Mouse (Mus musculus): Measurements from ENCODE around the gene Rere. TPM values are rescaled to one million over a fixed set of nuclear protein-coding genes. Genes with fewer than 3 reads are reported as not detected.

The Rere gene
- total RNA-seq, 2 experiments from 2014 or later = 150 to 160 TPM

GRCm38 (mm10) chr4:150374651-150375447 is 93.4 kb downstream of the Rere start:
- no peak for DNase-seq (ENCODE audit: low spot score in 2 of 2)

DNA sequence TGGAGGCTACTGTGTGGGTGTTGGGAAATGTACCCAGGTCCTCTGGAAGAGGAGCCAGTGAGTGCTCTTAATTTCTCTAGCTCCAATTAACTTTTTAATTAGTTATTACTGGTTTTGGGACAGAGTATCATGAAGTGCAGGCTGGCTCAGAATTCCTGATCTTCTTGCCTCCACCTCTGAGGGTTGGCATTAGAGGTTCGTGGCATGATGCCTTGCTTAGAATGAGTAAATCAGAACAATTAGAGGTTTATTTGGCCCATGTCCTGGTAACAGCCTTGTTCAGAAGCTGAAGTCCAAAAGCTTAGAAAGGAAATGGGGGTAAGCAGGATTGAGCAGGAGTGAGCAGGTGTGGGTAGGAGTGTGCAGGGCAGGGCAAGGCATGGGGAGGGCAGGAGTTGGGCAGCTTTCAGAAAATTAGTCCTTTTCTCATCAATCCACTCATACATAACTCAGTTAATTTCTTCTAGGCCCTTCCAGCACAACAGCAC is 94.0 kb downstream of the Rere start:
- no peak for DNase-seq (ENCODE audit: low spot score in 2 of 2)

GRCm38 (mm10) chr4:150379313-150379712 is 97.9 kb downstream of the Rere start:
- no peak for DNase-seq (ENCODE audit: low spot score in 2 of 2)

DNA sequence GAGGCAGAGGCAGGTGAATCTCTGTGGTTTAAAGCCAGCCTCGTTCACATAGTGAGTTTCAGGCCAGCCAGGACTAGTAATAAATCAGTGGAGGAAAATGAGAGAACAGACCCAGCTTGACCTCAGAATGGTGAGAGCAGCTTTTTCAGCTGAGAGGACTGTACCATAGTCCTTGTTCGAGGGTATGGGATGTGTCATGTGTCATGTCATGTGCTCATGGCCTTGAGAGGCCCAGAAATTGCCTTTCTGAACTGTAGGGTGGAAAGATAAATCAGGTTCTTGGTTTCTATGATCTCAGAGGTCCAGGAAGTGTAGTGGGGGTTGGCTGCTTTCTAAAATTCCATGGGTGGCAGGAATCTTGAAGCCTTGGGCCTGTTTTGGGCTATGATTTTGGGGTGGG is 98.3 kb downstream of the Rere start:
- no peak for DNase-seq (ENCODE audit: low spot score in 2 of 2)

GRCm38 (mm10) chr4:150380273-150380672 is 98.8 kb downstream of the Rere start:
- DNase-seq (ENCODE audit: low spot score in 2 of 2) = no peak

- DNase-seq (ENCODE audit: low spot score in 2 of 2) = no peak
These were observed 101.1 kb downstream of the Rere start for GRCm38 (mm10) chr4:150382504-150382903.

- DNase-seq (ENCODE audit: low spot score in 2 of 2) = no peak
These were observed 103.0 kb downstream of the Rere start for GRCm38 (mm10) chr4:150384405-150384804.

DNA sequence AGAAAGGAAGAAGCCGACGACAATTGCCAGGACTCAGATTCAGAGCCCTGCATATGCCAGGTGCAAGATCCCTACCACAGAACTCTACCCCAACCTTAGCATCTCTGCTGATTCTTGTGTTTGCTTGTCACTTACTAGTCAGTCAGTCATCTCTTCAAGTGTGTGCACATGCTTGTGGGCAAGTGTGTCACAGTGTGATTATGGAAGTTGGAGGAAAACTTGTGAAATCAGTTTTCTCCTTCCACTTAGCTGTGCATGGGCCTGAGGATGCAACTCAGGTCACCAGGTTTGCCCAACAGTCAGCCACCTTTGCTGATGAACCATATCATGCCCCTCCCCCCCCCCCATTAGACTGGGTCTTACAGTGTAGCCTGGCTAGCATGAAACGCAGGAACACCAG is 103.5 kb downstream of the Rere start:
- DNase-seq (ENCODE audit: low spot score in 2 of 2) = no peak

- DNase-seq (ENCODE audit: low spot score in 2 of 2) = no peak
These were observed 107.1 kb downstream of the Rere start for GRCm38 (mm10) chr4:150388518-150388917.

DNA sequence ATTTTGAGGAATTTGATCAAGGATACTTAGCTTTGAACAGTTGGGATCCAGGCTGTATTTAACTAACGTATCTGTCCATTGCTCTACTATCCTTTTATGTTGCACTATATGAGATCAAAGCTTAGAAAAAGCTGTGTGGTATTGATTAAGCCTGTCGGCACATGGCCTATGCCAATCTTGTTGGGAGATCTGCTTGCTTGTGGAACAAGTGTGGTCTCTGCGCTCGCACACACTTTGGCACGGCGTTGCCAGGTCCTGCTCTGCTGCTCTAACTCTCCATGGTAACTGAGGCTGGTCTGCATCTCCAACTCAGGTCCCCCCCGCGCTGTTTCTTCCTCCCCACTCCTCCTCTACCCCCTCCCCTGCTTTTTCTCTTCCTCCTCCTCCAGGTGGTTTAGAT is 112.2 kb downstream of the Rere start:
- DNase-seq (ENCODE audit: low spot score in 2 of 2) = no peak

DNA sequence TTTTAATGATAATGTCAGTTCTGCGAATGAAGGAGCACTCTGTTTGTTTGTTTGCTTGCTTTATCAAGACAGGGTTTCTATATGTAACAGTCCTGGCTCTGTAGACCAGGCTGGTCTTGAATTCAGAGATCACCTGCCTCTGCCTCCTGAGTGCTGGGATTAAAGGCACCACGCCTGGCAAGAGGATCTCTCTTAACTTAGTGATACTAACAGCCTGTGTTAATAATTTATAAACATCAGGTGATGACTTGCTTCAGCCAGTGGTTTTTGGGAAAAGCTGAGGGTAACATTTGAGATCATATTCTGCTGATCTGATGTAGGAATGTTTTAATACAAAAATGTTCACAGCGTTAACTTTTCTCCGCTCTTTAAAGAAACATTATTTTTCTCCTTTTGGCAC is 112.6 kb downstream of the Rere start:
- DNase-seq (ENCODE audit: low spot score in 2 of 2) = no peak

DNA sequence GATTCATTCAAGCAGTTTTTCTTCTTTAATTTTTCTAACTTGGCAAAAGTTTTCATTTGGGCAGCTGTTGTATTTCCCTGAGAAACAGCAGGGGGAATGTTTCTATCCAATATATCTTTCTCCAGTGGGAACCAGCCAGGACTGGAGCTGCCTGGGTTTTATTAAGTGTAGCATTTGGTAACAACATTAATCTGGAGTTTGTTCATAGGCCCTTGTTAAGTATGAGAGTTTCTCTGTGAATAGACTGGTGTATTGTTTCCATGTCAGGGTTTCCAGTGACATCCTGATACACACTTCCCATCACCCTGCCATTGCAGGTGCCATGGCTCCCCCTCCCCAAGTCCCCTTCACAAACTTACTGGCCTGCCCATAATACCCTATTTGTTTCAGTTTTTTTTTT is 114.9 kb downstream of the Rere start:
- DNase-seq (ENCODE audit: low spot score in 2 of 2) = no peak

DNA sequence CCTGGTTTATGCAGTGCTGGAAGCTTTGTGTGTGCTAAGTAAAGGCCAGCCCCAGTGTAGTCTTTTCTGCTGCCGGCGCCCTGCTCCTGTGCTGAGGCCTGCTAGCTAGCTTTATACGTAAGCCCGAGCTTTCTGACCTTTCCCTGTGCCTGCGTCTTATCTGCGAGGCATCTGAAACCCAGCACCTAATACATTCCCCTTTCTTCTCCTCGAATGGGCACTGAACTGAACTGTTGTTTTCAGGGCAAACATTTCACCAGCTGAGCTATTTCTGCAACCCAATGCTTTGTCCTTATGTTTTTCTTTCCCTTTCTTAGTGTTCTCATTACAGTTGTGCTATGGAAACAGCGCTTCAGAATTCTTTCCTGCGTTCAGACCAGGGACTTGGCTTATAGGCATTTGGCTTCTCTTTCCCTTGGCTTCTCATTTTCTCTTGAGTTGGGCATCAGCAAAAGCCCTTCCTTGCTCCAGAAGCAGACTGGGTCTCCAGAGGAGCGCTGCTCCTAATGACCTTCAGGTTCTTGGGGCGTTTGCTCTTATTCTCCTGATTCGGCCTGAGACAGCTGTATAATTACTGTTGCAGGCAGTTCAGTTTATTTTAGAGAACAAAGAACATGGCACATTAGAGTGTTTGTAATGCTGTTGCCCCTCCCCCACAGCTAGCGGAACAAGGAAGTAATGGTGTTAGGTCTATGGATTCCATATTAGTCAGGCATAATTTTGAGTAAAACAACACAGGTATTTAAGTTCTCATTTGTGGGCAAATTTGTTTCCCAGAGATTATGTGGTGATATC is 115.6 kb downstream of the Rere start:
- DNase-seq (ENCODE audit: low spot score in 2 of 2) = no peak

GRCm38 (mm10) chr4:150399032-150399431 is 117.6 kb downstream of the Rere start:
- DNase-seq (ENCODE audit: low spot score in 2 of 2) = no peak

GRCm38 (mm10) chr4:150401830-150402607 is 120.6 kb downstream of the Rere start:
- DNase-seq (ENCODE audit: low spot score in 2 of 2) = peak in 1 of 2 experiments; percentile 15

GRCm38 (mm10) chr4:150402608-150402985 is 121.2 kb downstream of the Rere start:
- DNase-seq (ENCODE audit: low spot score in 2 of 2) = no peak

- DNase-seq (ENCODE audit: low spot score in 2 of 2) = no peak
These were observed 122.5 kb downstream of the Rere start for GRCm38 (mm10) chr4:150403941-150404340.

DNA sequence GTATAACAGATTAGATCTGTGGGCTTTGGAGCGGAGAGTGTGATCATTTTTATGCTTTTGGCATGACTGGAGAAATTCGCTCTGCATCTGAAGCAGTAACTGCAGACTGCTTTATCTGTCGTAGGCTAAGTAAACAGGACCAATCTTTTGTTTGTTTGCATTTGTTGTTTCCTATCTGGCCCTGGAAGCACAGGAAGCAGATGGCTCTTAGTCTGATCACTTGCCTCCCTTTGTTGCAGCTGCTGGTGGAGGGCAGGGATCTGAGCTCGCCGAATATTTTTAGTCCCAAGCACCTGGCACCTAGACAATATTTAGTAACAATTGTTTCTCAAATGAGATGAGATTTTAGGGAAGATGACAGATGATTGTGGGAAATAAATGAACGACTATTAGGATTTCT is 123.1 kb downstream of the Rere start:
- no peak for DNase-seq (ENCODE audit: low spot score in 2 of 2)

GRCm38 (mm10) chr4:150405786-150406185 is 124.3 kb downstream of the Rere start:
- no peak for DNase-seq (ENCODE audit: low spot score in 2 of 2)

DNA sequence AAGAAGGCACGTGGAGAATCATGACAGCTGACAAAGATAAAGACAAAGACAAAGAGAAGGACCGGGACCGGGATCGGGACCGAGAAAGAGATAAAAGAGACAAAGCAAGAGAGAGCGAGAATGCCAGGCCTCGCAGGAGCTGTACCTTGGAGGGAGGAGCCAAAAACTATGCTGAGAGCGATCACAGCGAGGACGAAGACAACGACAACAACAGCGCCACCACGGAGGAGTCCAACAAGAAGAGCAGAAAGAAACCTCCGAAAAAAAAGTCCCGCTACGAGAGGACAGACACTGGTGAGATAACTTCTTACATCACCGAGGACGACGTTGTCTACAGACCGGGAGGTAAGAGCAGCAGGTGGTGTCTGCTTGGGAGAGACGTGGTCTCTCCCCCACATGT is 124.9 kb downstream of the Rere start:
- no peak for DNase-seq (ENCODE audit: low spot score in 2 of 2)

- DNase-seq (ENCODE audit: low spot score in 2 of 2) = no peak
These were observed 125.4 kb downstream of the Rere start for GRCm38 (mm10) chr4:150406821-150407220.

GRCm38 (mm10) chr4:150414296-150414695 is 132.8 kb downstream of the Rere start:
- no peak for DNase-seq (ENCODE audit: low spot score in 2 of 2)

Measured in adrenal gland, postnatal 4 days (tissue).